In genomic region chr11:19145991-19146390, GRCm38 (mm10) we compare ENCODE assay signal across 29 mouse cellular contexts.
DNase-seq lines count a peak whose midpoint lies in the region; ATAC-seq and TF ChIP-seq lines count a peak whose summit lies in the region.
"Had no signal": no experiment of that assay in that cellular context is flagged by ENCODE, and none has a peak within 500 bp of the region (broad histone marks: within the 10 kb centered on the region; RNA-seq: fewer than 3 reads in every experiment).

No protein-coding gene starts in this region.

- no peak overlapping the region for H3K4me2 ChIP-seq in kidney, embryonic 16.5 days (replicated peaks; ENCODE audit: low read depth, low read length)
- H3K4me2 ChIP-seq in kidney, postnatal 0 days (ENCODE audit: low read length) = no peak overlapping the region
- H3K4me2 ChIP-seq: embryonic facial prominence, embryonic 13.5 days; heart, embryonic 12.5 days; heart, embryonic 15.5 days; hindbrain, embryonic 13.5 days had no signal

- 57% methylated on average over 3 of the region's 3 CpGs for whole genome bisulfite sequencing in kidney, embryonic 16.5 days
- 54% methylated on average over 3 of the region's 3 CpGs for WGBS in kidney, postnatal 0 days
- 90% methylated on average over 3 of the region's 3 CpGs for WGBS in forebrain, embryonic 10.5 days

- no peaks in the 10 kb centered on the region for H3K9me3 ChIP-seq in kidney, embryonic 16.5 days (ENCODE audit: low read length)
- no peaks in the 10 kb centered on the region for H3K9me3 ChIP-seq in kidney, postnatal 0 days (replicated peaks; ENCODE audit: low read length)
- H3K9me3 ChIP-seq in forebrain, embryonic 10.5 days = no peaks in the 10 kb centered on the region
- H3K9me3 ChIP-seq: embryonic facial prominence, embryonic 10.5 days; embryonic facial prominence, embryonic 13.5 days; heart, embryonic 12.5 days; heart, embryonic 15.5 days; hindbrain, embryonic 10.5 days; hindbrain, embryonic 13.5 days had no signal

- peaks cover 4% of the 10 kb centered on the region; the same call in 1 of the 2 replicates for H3K4me1 ChIP-seq in kidney, embryonic 16.5 days (ENCODE audit: insufficient read depth, low read length)
- H3K4me1 ChIP-seq in kidney, postnatal 0 days (replicated peaks; ENCODE audit: insufficient read depth, low read length) = no peaks in the 10 kb centered on the region
- H3K4me1 ChIP-seq in forebrain, embryonic 10.5 days = no peaks in the 10 kb centered on the region
- H3K4me1 ChIP-seq: hindbrain, embryonic 10.5 days; hindbrain, embryonic 13.5 days had no signal

- H3K4me3 ChIP-seq in kidney, embryonic 16.5 days (ENCODE audit: low read length) = no peak overlapping the region
- H3K4me3 ChIP-seq in kidney, postnatal 0 days (replicated peaks; ENCODE audit: low read depth, low read length) = no peak overlapping the region
- no peak overlapping the region for H3K4me3 ChIP-seq in forebrain, embryonic 10.5 days
- H3K4me3 ChIP-seq: embryonic facial prominence, embryonic 10.5 days; embryonic facial prominence, embryonic 13.5 days; erythroblast, embryonic 14.5 days; heart, embryonic 12.5 days; heart, embryonic 15.5 days; hindbrain, embryonic 10.5 days; hindbrain, embryonic 13.5 days had no signal

- H3K9ac ChIP-seq in kidney, embryonic 16.5 days (replicated peaks; ENCODE audit: low read length) = no peak overlapping the region
- no peak overlapping the region for H3K9ac ChIP-seq in kidney, postnatal 0 days (ENCODE audit: low read depth, low read length)
- H3K9ac ChIP-seq: embryonic facial prominence, embryonic 13.5 days; forebrain, postnatal 0 days; heart, embryonic 12.5 days; heart, embryonic 15.5 days; hindbrain, embryonic 13.5 days had no signal

- no peaks in the 10 kb centered on the region for H3K27me3 ChIP-seq in kidney, embryonic 16.5 days (ENCODE audit: insufficient read depth, low read length)
- H3K27me3 ChIP-seq in kidney, postnatal 0 days (ENCODE audit: insufficient read depth, low read length) = no peaks in the 10 kb centered on the region
- H3K27me3 ChIP-seq in forebrain, embryonic 10.5 days (ENCODE audit: poor library complexity, severe bottlenecking) = no peaks in the 10 kb centered on the region
- H3K27me3 ChIP-seq: embryonic facial prominence, embryonic 13.5 days; heart, embryonic 12.5 days; heart, embryonic 15.5 days; hindbrain, embryonic 13.5 days had no signal

- no peak for TF ChIP-seq CTCF in kidney, postnatal 0 days (IDR thresholded peaks at IDR 0.05; ENCODE audit: low read depth)

- DNase-seq in adrenal gland, adult (ENCODE audit: inconsistent age in 2 of 2, low spot score in 1 of 2) = peak; percentile 11 to 57
- no peak for DNase-seq in adrenal gland, adult 8-10 months
- peak; percentile 14 for DNase-seq in kidney, adult 18-20 months
- peak; percentile 79 for DNase-seq in kidney, postnatal 0 days (ENCODE audit: low spot score)
- peak; percentile 20 to 61 for DNase-seq in kidney, postnatal 25 days
- no peak for DNase-seq in urinary bladder, postnatal 10 days (ENCODE audit: low spot score)
- no peak for DNase-seq in forebrain, embryonic 10.5 days (ENCODE audit: extremely low spot score, low spot score)
- DNase-seq: adrenal gland, adult 2 months; cerebellum, adult 11 months; cerebellum, adult 2 months; cerebellum, postnatal 10 days; cerebellum, postnatal 36 days; embryo, embryonic 11 days; forebrain, postnatal 0 days; gastrocnemius, postnatal 25 days; heart, adult 18-20 months; heart, postnatal 10 days; heart, postnatal 36 days had no signal

- no peak overlapping the region for H3K27ac ChIP-seq in kidney, embryonic 16.5 days (ENCODE audit: low read length)
- no peak overlapping the region for H3K27ac ChIP-seq in kidney, postnatal 0 days
- H3K27ac ChIP-seq in forebrain, embryonic 10.5 days = no peak overlapping the region
- H3K27ac ChIP-seq: embryonic facial prominence, embryonic 10.5 days; embryonic facial prominence, embryonic 13.5 days; heart, embryonic 15.5 days; hindbrain, embryonic 10.5 days; hindbrain, embryonic 13.5 days had no signal

- H3K36me3 ChIP-seq in kidney, embryonic 16.5 days (ENCODE audit: insufficient read depth, low read length) = no peaks in the 10 kb centered on the region
- no peaks in the 10 kb centered on the region for H3K36me3 ChIP-seq in kidney, postnatal 0 days (ENCODE audit: insufficient read depth, low read length)
- no peaks in the 10 kb centered on the region for H3K36me3 ChIP-seq in forebrain, embryonic 10.5 days (replicated peaks)
- H3K36me3 ChIP-seq: embryonic facial prominence, embryonic 10.5 days; embryonic facial prominence, embryonic 13.5 days; heart, embryonic 12.5 days; heart, embryonic 15.5 days; hindbrain, embryonic 10.5 days; hindbrain, embryonic 13.5 days had no signal

- no peak for ATAC-seq in kidney, embryonic 16.5 days (ENCODE audit: low FRiP score, low TSS enrichment)
- ATAC-seq in kidney, postnatal 0 days (replicated peaks; ENCODE audit: low FRiP score, low read depth) = no peak
- ATAC-seq: forebrain, embryonic 14.5 days; forebrain, postnatal 0 days; hindbrain, embryonic 16.5 days; Patski had no signal

Comparison
In these comparisons a context has a peak if more than half of its experiments do, and no peak if none do; other contexts are left out.
1. DNase-seq: peak in adrenal gland, adult (2 of 2), kidney, adult 18-20 months (single experiment), kidney, postnatal 0 days (single experiment) and kidney, postnatal 25 days (2 of 2); none in adrenal gland, adult 8-10 months (single experiment), urinary bladder, postnatal 10 days (single experiment) and forebrain, embryonic 10.5 days (single experiment).